Mouse (Mus musculus) cortical plate, adult 2 months (tissue): ENCODE data around the gene Pih1d1.

Experiments used
- CTCF ChIP-seq: fragments of 200-500 bp; IDR thresholded peaks from 2 replicates; pipeline ENCODE4 v1.5.1; 2011; ENCODE audit warnings: mild to moderate bottlenecking, control low read depth, low read length; ENCODE audit not compliant: insufficient read depth; ENCODE audit errors: extremely low read depth
- POLR2A ChIP-seq: fragments of 200-500 bp; IDR thresholded peaks from 2 replicates; pipeline ENCODE4 v1.6.1; 2011; ENCODE audit warnings: mild to moderate bottlenecking, low read length, control low read depth; ENCODE audit not compliant: insufficient read depth; ENCODE audit errors: extremely low read depth

DNA sequence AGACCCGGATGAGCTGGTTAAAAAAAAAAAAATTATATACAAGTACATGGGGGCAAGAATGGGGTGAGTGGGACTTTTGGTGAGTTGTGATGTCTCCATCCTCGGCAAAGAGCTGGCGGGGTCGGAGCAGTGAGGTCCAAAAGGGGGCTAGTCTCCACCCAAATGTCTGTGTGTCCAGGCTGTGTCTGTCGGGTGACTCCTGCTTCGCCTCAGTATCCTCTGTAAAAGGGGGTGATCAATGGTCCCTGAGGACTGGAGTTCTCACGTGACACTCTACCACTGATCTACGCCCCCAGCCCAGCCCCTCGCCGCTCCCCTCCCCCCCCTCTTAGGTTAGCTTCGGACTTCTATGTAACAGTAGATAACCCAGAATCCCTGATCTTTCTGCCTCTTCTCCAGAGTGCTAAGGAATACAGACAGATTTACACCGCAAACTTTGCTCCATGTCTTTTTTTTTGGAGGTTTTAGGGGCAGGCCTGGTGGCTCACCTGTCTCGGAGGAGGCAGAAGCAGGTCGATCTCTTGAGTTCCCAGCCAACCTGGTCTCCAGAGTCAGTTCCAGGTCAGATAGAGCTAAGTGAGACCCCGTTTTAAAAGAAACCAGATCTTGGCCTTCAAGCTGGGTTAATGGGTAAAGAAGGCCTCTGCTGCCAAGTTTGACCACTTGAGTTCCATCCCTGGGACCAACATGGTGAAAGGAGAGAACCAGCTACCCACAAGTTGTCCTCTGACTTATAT lies 24.2 kb upstream of the Pih1d1 start:
- no peak for TF ChIP-seq POLR2A
- no peak for TF ChIP-seq CTCF
